Mouse (Mus musculus) layer of hippocampus, postnatal 36 days (tissue): ENCODE measurements around the gene Dnajc6. TPM values are rescaled to one million over a fixed set of nuclear protein-coding genes. Genes with fewer than 3 reads are reported as not detected.

Experiments
- DNase-seq, 2 experiments: peaks; one replicate each; pipeline ENCODE4 v3.0.0; 2022
- total RNA-seq, 2 experiments: library from RNA; stranded (reverse); gene quantifications; 2 replicates each; pipeline ENCODE4 v1.2.3; 2021

Dnajc6 gene
- total RNA-seq, 2 experiments from 2014 or later: 310 to 321 TPM

DNA sequence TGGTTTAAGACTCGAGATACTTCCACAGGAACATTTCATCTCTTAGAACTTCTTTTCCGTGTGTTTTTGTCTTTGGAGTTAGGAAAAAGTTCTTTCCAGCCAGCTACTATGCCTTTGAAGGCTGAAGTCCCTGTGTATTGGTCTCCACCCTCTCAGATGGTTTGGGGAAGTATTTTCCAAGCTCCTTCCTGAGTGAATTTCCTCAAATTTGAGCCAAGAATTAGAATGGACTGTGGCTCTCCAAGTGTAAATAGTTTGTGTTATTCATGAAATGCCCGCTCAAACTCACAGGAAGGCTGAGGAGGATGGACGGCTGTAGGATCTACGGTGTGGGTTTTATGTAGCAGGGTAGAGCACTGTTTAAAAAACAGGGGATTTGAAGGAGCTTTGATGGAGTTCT lies 193.2 kb downstream of the Dnajc6 start:
- DNase-seq: no peak

Other genes starting within 250 kb of the Dnajc6 start
- 100 to 1,000 TPM; 123 to 126 TPM for gene Jak1, start 231.4 kb upstream of the Dnajc6 start, total RNA-seq
- 10 to 100 TPM; 78.1 to 95.3 TPM for gene Ak4, start 77.4 kb upstream of the Dnajc6 start, total RNA-seq
- gene Leprot, start 151.1 kb downstream of the Dnajc6 start, total RNA-seq: 10 to 100 TPM; 26.3 to 27.9 TPM
- 1 to 10 TPM; 1.9 to 3.0 TPM for gene Lepr, start 220.8 kb downstream of the Dnajc6 start, total RNA-seq